Mouse (Mus musculus) embryonic facial prominence, embryonic 15.5 days (tissue): ENCODE data around the gene Col4a4. TPM values are rescaled to one million over a fixed set of nuclear protein-coding genes. Genes with fewer than 3 reads are reported as not detected.

Experiments
- ATAC-seq: fragments of 200-750 bp; cut with Nextera tagmentation; 2 replicates; pipeline ENCODE4 v1.8.0; 2017; ENCODE audit warnings: low read depth, moderate TSS enrichment; ENCODE audit not compliant: insufficient number of reproducible peaks, low FRiP score, low TSS enrichment
- H3K27ac ChIP-seq: fragments of 300-500 bp; sonication (generic); replicated peaks from 2 replicates; pipeline ENCODE4 v1.5.1; 2015; ENCODE audit warnings: mild to moderate bottlenecking, inconsistent platforms
- H3K27me3 ChIP-seq: fragments of 300-500 bp; sonication (generic); 2 replicates; pipeline ENCODE4 v1.6.1; 2015; ENCODE audit warnings: inconsistent platforms
- H3K36me3 ChIP-seq: fragments of 300-500 bp; sonication (generic); 2 replicates; pipeline ENCODE4 v1.6.1; 2015; ENCODE audit warnings: mild to moderate bottlenecking, inconsistent platforms
- H3K4me1 ChIP-seq: fragments of 300-500 bp; sonication (generic); 2 replicates; pipeline ENCODE4 v1.6.1; 2015; ENCODE audit warnings: inconsistent platforms
- H3K4me2 ChIP-seq: fragments of 300-500 bp; sonication (generic); replicated peaks from 2 replicates; pipeline ENCODE4 v1.6.1; 2015; ENCODE audit warnings: mild to moderate bottlenecking, inconsistent platforms
- H3K4me3 ChIP-seq: fragments of 300-500 bp; sonication (generic); replicated peaks from 2 replicates; pipeline ENCODE4 v1.5.1; 2015; ENCODE audit warnings: mild to moderate bottlenecking, inconsistent platforms
- H3K9ac ChIP-seq: fragments of 300-500 bp; sonication (generic); 2 replicates; pipeline ENCODE4 v1.6.1; 2015; ENCODE audit warnings: inconsistent platforms
- H3K9me3 ChIP-seq: fragments of 300-500 bp; sonication (generic); replicated peaks from 2 replicates; pipeline ENCODE4 v1.6.1; 2016; ENCODE audit warnings: inconsistent platforms
- WGBS: fragments of 180-500 bp; shearing (Covaris S2); methylation state at CpG from one replicate; pipeline ENCODE4 v1.1.7; 2015; 5-methylcytosine and 5-hydroxymethylcytosine counted together
- polyA plus RNA-seq: library from polyadenylated mRNA; unstranded; fragments of >200 nt; fragmentation: Nextera tagmentation; extraction: Ambion mirVana; gene quantifications from 2 replicates; pipeline ENCODE4 v1.2.1, GENCODE M21; 2015

The Col4a4 gene
- polyA plus RNA-seq, 1 experiment from 2014 or later = 0.09 TPM

DNA sequence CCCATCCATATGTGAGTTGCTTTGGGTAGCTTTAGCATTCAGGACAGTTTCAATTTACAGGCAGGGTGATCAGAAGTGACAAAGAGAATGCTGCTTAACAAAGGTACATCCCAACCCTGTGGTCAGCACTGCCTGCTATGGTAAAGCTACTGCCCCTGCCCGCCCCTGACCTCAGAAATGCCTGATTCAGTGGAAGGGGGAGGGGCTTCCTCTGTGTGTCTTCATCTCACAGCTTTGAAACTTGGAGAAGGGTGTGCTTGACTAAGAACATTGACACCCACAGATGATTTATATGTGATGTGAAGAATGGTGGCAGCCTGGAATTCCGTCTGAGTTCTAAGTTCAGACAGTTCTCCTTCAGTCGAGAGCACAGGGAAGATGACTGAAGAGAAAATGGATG is 48.8 kb downstream of the Col4a4 start:
- H3K4me2 ChIP-seq = no peak overlapping the region
- H3K4me1 ChIP-seq = no peaks in the 10 kb centered on the region
- H3K9me3 ChIP-seq = no peaks in the 10 kb centered on the region
- ATAC-seq = no peak
- H3K36me3 ChIP-seq = no peaks in the 10 kb centered on the region
- no peak overlapping the region for H3K4me3 ChIP-seq
- H3K9ac ChIP-seq = no peak overlapping the region
- no peaks in the 10 kb centered on the region for H3K27me3 ChIP-seq
- H3K27ac ChIP-seq = no peak overlapping the region
- WGBS = 66% methylated on average over 3 of the region's 3 CpGs

GRCm38 (mm10) chr1:82536515-82537174 is 50.0 kb downstream of the Col4a4 start:
- ATAC-seq = no peak
- WGBS = 69% methylated on average over 6 of the region's 6 CpGs

GRCm38 (mm10) chr1:82527931-82528330 is 58.7 kb downstream of the Col4a4 start:
- H3K4me2 ChIP-seq = no peak overlapping the region
- 57% methylated on average over 4 of the region's 4 CpGs for WGBS
- H3K4me1 ChIP-seq = no peaks in the 10 kb centered on the region
- no peak overlapping the region for H3K27ac ChIP-seq
- H3K9me3 ChIP-seq = no peaks in the 10 kb centered on the region
- H3K27me3 ChIP-seq = no peaks in the 10 kb centered on the region
- no peak overlapping the region for H3K4me3 ChIP-seq
- no peak for ATAC-seq
- H3K36me3 ChIP-seq = no peaks in the 10 kb centered on the region
- no peak overlapping the region for H3K9ac ChIP-seq

More at GRCm38 (mm10) chr1:82536515-82537174, 50.0 kb downstream of the Col4a4 start:
- H3K9me3 ChIP-seq = no peaks in the 10 kb centered on the region
- H3K27ac ChIP-seq = no peak overlapping the region
- H3K9ac ChIP-seq = no peak overlapping the region
- H3K36me3 ChIP-seq = no peaks in the 10 kb centered on the region
- no peaks in the 10 kb centered on the region for H3K27me3 ChIP-seq
- H3K4me3 ChIP-seq = no peak overlapping the region
- H3K4me1 ChIP-seq = no peaks in the 10 kb centered on the region
- H3K4me2 ChIP-seq = no peak overlapping the region

GRCm38 (mm10) chr1:82491954-82492353 is 94.7 kb downstream of the Col4a4 start:
- Histone ChIP-seq H3K9ac (no peak overlapping the region), H3K27me3 (no peaks in the 10 kb centered on the region), H3K36me3 (no peaks in the 10 kb centered on the region), H3K4me3 (no peak overlapping the region), H3K4me2 (no peak overlapping the region), H3K9me3 (no peaks in the 10 kb centered on the region), H3K27ac (no peak overlapping the region), H3K4me1 (no peaks in the 10 kb centered on the region)
- no peak for ATAC-seq
- WGBS = 80% methylated on average over 2 of the region's 2 CpGs

- ATAC-seq = no peak
- H3K4me1 ChIP-seq = no peaks in the 10 kb centered on the region
- H3K36me3 ChIP-seq = no peaks in the 10 kb centered on the region
- H3K27ac ChIP-seq = no peak overlapping the region
- 75% methylated on average over 4 of the region's 4 CpGs for WGBS
- no peaks in the 10 kb centered on the region for H3K9me3 ChIP-seq
- no peak overlapping the region for H3K4me2 ChIP-seq
- no peak overlapping the region for H3K9ac ChIP-seq
- H3K4me3 ChIP-seq = no peak overlapping the region
- H3K27me3 ChIP-seq = no peaks in the 10 kb centered on the region
Observed at GRCm38 (mm10) chr1:82486371-82486770, 100.3 kb downstream of the Col4a4 start.

- no peaks in the 10 kb centered on the region for H3K27me3 ChIP-seq
- H3K9ac ChIP-seq = no peak overlapping the region
- H3K36me3 ChIP-seq = no peaks in the 10 kb centered on the region
- no peak overlapping the region for H3K4me3 ChIP-seq
- no peaks in the 10 kb centered on the region for H3K4me1 ChIP-seq
- 79% methylated on average over 7 of the region's 7 CpGs for WGBS
- no peaks in the 10 kb centered on the region for H3K9me3 ChIP-seq
- no peak for ATAC-seq
- H3K27ac ChIP-seq = no peak overlapping the region
- H3K4me2 ChIP-seq = no peak overlapping the region
Observed at GRCm38 (mm10) chr1:82482371-82482770, 104.3 kb downstream of the Col4a4 start.

GRCm38 (mm10) chr1:82479696-82480487 is 106.8 kb downstream of the Col4a4 start:
- ATAC-seq = no peak
- no peak overlapping the region for H3K27ac ChIP-seq
- no peaks in the 10 kb centered on the region for H3K27me3 ChIP-seq
- no peaks in the 10 kb centered on the region for H3K4me1 ChIP-seq
- no peak overlapping the region for H3K9ac ChIP-seq
- no peaks in the 10 kb centered on the region for H3K9me3 ChIP-seq
- H3K36me3 ChIP-seq = no peaks in the 10 kb centered on the region
- WGBS = 72% methylated on average over 12 of the region's 12 CpGs
- H3K4me2 ChIP-seq = no peak overlapping the region
- no peak overlapping the region for H3K4me3 ChIP-seq

DNA sequence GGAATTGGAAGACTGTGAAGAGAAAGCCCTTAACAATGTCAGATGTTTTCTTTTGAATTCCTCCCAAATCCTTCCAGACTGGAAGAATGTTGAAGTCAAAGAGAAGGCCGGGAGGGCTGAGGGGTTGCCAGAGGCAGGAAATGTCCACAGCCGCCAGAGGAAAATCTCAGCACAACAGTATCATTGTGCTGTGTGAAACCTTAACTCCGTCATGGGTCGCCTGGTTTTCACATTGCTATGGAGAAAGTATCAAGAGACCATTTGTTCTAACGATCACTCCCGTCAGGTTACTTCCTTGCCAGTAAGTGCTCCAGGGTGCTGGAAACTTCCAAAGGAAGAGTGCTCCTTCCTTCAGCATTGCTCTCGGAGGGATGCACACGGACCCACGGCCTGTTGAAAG is 109.9 kb downstream of the Col4a4 start:
- WGBS = 9% methylated on average over 9 of the region's 9 CpGs
- Histone ChIP-seq H3K27ac (no peak overlapping the region), H3K4me3 (no peak overlapping the region), H3K4me1 (no peaks in the 10 kb centered on the region), H3K27me3 (no peaks in the 10 kb centered on the region), H3K4me2 (0 out of 2 replicates have a peak overlapping the region, but pooled peaks have one; percentile 15), H3K9me3 (no peaks in the 10 kb centered on the region), H3K36me3 (no peaks in the 10 kb centered on the region), H3K9ac (no peak overlapping the region)
- ATAC-seq = peak; percentile 60; the same call in 1 of the 2 replicates

GRCm38 (mm10) chr1:82476256-82476655 is 110.4 kb downstream of the Col4a4 start:
- Histone ChIP-seq H3K9me3 (no peaks in the 10 kb centered on the region), H3K36me3 (no peaks in the 10 kb centered on the region), H3K9ac (no peak overlapping the region), H3K27ac (no peak overlapping the region), H3K4me1 (no peaks in the 10 kb centered on the region), H3K4me3 (no peak overlapping the region), H3K27me3 (no peaks in the 10 kb centered on the region), H3K4me2 (peak overlapping the region; percentile 15; the same call in 1 of the 2 replicates)
- no peak for ATAC-seq
- WGBS = 28% methylated on average over 11 of the region's 11 CpGs

- Histone ChIP-seq H3K27me3 (no peaks in the 10 kb centered on the region), H3K4me1 (no peaks in the 10 kb centered on the region), H3K4me2 (peak overlapping the region; percentile 15; the same call in 1 of the 2 replicates), H3K9ac (no peak overlapping the region), H3K36me3 (no peaks in the 10 kb centered on the region), H3K4me3 (no peak overlapping the region), H3K27ac (no peak overlapping the region), H3K9me3 (no peaks in the 10 kb centered on the region)
- WGBS = 62% methylated on average over 4 of the region's 4 CpGs
- ATAC-seq = no peak
Observed at GRCm38 (mm10) chr1:82475821-82476220, 110.8 kb downstream of the Col4a4 start.

DNA sequence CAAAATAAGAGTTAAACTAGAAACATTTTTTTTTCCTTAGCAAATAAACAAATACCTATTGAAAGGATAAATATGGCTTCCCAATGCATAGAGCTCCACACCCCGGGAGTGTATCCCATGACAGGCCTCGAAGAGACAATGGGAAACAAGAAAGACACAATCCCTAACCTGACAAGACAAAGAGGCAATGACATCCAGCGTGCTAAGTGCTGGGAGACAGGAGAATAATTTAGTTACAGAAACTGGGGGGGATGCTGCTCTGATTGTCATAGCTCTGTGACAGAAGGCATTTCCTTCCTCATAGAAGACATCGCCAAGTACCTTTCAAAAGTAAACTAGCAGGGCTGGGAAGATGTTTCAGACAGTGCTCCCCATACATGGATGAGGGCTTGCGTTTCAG is 111.4 kb downstream of the Col4a4 start:
- WGBS = 79% methylated on average over 5 of the region's 5 CpGs
- H3K27me3 ChIP-seq = no peaks in the 10 kb centered on the region

More for the DNA sequence above, 111.4 kb downstream of the Col4a4 start:
- H3K36me3 ChIP-seq = no peaks in the 10 kb centered on the region
- H3K4me1 ChIP-seq = no peaks in the 10 kb centered on the region
- ATAC-seq = no peak
- H3K9ac ChIP-seq = no peak overlapping the region
- no peaks in the 10 kb centered on the region for H3K9me3 ChIP-seq
- H3K27ac ChIP-seq = no peak overlapping the region
- H3K4me3 ChIP-seq = no peak overlapping the region
- no peak overlapping the region for H3K4me2 ChIP-seq
